Mouse (Mus musculus) testis, adult 2 months (tissue): ENCODE measurements around the gene Etv5. TPM values are rescaled to one million over a fixed set of nuclear protein-coding genes. Genes with fewer than 3 reads are reported as not detected.

Experiments used
- H3K27ac ChIP-seq: fragments of 200-500 bp; 2 replicates; pipeline ENCODE4 v1.5.1; 2012; ENCODE audit warnings: low read depth, low read length; ENCODE audit not compliant: control insufficient read depth, insufficient read depth
- H3K27me3 ChIP-seq: fragments of 200-500 bp; 2 replicates; pipeline ENCODE4 v1.6.1; 2012; ENCODE audit warnings: mild to moderate bottlenecking, low read length, moderate library complexity; ENCODE audit not compliant: control insufficient read depth, insufficient read depth
- H3K36me3 ChIP-seq: fragments of 200-500 bp; 2 replicates; pipeline ENCODE4 v1.6.1; 2012; ENCODE audit warnings: mild to moderate bottlenecking, low read length; ENCODE audit not compliant: control insufficient read depth, insufficient read depth
- H3K4me1 ChIP-seq: fragments of 200-500 bp; 2 replicates; pipeline ENCODE4 v1.6.1; 2012; ENCODE audit warnings: low read length; ENCODE audit not compliant: control insufficient read depth, insufficient read depth
- H3K4me3 ChIP-seq: fragments of 200-500 bp; 2 replicates; pipeline ENCODE4 v1.5.1; 2012; ENCODE audit warnings: low read depth, mild to moderate bottlenecking, low read length, moderate library complexity, mixed read lengths; ENCODE audit not compliant: control insufficient read depth
- CTCF ChIP-seq: fragments of 200-500 bp; IDR thresholded peaks from 2 replicates; pipeline ENCODE4 v1.5.1; 2012; ENCODE audit warnings: low read depth, mild to moderate bottlenecking, inconsistent platforms, low read length, moderate library complexity; ENCODE audit not compliant: control insufficient read depth, insufficient read depth, insufficient replicate concordance
- POLR2A ChIP-seq: fragments of 200-500 bp; IDR thresholded peaks from 2 replicates; pipeline ENCODE4 v1.6.1; 2012; ENCODE audit warnings: low read depth, mild to moderate bottlenecking, inconsistent platforms, low read length, moderate library complexity; ENCODE audit not compliant: control insufficient read depth
- polyA plus RNA-seq: library from polyadenylated mRNA; depleted of rRNA; stranded (reverse); fragments of >200 nt; gene quantifications from 2 replicates; pipeline ENCODE4 v1.2.3, GENCODE M21; 2012

Gene Etv5
- polyA plus RNA-seq, 1 experiment = 12.6 TPM

DNA sequence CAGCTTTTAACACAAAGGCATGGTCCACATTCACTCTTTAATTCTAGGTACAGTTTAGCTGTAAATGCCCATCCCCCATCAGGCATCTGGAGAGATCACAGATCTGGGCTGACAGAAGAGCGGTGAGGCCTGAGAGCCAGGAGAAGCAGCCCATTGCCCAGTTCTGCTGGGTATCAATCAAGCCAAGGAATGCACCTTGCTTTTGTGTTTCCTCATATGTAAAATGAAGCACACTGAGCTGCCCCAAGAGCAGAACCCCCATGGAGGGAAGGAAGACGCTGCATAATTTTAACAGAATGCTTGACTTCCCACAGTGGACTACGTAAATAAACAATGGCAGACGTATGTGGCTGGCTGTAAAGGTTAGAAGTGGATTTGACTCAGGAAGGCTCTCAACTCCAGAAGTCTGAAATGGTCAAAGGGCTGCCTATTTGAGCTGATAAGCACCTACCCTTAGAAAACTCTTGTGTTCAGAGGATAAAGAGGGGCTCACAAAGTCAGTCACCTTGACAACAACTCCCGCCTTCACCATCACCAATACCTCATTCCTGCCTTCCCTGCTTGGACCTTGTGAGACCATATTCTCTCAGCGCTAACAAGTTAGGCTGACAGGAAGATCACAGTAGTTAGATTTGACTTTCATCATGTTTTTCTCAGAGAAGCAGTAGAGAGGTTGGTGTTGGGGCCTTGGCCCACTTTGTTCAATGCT is 23.2 kb downstream of the Etv5 start:
- Histone ChIP-seq H3K4me1 (no peaks in the 10 kb centered on the region), H3K27ac (no peak overlapping the region), H3K27me3 (no peaks in the 10 kb centered on the region), H3K36me3 (no peaks in the 10 kb centered on the region), H3K4me3 (no peak overlapping the region)
- TF ChIP-seq CTCF (no peak), POLR2A (no peak)

DNA sequence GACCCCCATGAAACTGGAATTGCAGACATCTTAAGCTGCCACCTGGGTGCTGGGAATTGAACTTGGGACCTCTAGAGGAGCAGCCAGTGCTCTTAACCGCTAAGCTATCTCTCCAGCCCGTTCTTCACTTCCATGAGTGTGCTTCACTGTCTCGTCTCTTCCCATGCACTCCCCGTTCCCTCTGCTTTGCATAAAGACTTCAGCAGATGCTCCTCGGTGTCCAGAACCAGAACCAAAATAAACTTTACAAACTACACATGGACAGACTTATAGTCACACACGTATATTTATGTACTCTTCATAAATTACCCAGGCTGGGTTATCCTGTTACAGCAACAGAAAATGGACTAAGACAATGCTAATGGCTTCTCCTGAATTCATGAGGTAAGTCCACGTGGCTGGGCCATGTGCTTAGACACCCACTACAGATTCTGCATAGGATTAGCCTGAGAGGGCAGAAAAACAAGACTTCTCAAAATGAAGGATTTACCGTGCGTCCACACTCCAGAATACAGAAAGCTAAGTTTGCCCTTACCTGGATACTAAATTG is 25.2 kb downstream of the Etv5 start:
- Histone ChIP-seq H3K4me1 (no peaks in the 10 kb centered on the region; the same call in 1 of the 2 replicates), H3K27ac (no peak overlapping the region), H3K27me3 (no peaks in the 10 kb centered on the region), H3K36me3 (no peaks in the 10 kb centered on the region), H3K4me3 (no peak overlapping the region)
- TF ChIP-seq POLR2A (no peak), CTCF (no peak)

DNA sequence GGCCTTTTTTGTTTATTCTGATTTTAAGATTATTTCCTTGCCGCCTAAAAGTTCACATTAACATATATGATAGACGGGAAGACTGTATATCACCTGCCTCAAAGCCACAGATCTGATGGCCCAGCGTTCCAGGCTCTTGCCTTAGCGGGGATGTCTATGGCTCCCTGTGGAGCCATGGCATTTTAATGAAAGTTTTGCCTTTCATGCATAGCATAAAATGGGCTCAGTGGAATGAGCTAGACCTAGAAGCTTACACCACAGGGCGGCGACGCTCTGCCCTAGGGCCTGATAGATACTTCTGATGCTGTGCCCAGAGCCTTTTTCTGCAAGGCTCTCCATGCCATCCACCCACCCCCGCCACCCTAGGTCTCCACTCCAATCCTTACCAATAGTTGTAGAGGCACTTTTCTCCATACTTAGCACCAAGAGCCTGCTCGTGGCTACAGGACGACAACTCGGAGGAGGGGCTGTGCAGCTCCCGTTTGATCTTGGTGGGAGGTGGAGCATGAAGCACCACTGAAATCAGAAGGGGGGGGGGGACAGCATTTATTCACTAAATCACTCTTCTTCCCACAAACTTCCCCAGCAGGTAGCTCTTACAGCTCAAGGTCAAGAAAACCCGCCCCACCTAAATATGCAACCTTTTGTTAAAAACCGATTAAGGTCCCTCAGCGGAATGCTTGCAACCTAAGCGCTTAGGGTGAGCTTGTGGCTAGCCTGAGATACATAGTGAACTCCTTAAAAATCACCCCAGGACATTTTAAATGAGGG is 26.9 kb downstream of the Etv5 start:
- Histone ChIP-seq H3K4me3 (no peak overlapping the region), H3K36me3 (no peaks in the 10 kb centered on the region)

DNA sequence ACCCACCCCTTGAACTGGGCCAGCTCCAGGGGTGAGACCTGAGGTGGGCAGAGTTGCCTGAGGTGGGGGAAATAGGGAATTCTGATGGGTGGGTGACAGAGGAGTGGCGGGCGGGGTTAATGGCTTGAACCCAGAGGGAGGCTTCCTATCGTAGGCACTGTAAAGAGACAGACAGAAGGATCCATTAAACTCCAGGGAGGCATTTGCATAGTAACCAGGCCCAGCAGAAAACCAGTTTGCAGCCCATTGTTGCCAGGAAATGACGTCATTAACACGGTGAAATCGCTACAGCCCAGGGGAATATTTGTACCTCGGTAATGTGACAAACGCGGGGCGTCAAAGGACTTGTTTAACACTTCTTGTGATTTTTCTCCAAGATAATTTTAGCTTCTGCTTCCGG is 27.8 kb downstream of the Etv5 start:
- Histone ChIP-seq H3K27me3 (no peaks in the 10 kb centered on the region), H3K36me3 (no peaks in the 10 kb centered on the region), H3K4me3 (no peak overlapping the region), H3K4me1 (no peaks in the 10 kb centered on the region; the same call in 1 of the 2 replicates), H3K27ac (no peak overlapping the region)
- TF ChIP-seq POLR2A (no peak), CTCF (no peak)

More for the DNA sequence above, 26.9 kb downstream of the Etv5 start:
- H3K27me3 ChIP-seq = no peaks in the 10 kb centered on the region
- TF ChIP-seq POLR2A (no peak), CTCF (no peak)
- H3K4me1 ChIP-seq = no peaks in the 10 kb centered on the region; the same call in 1 of the 2 replicates
- H3K27ac ChIP-seq = no peak overlapping the region

DNA sequence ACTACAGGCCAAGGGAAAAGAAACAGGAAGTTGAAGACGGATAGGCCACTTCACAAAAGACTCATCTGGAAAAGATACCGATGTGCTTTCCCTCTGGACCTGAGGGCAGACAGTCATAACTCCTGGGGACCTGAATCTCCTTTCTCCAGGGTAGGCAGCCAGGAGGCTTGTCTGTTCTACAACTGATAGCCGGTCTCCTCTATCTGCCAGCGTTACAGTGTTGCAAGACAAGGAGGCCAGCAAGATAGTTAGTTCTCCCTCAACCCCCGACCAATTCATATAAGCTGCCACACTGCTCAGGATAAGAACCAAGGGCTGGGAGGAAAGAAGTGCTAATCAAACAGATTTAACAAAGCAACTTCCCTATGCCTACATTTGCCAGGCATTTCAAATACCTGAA is 29.5 kb downstream of the Etv5 start:
- Histone ChIP-seq H3K27me3 (no peaks in the 10 kb centered on the region), H3K4me1 (no peaks in the 10 kb centered on the region; the same call in 1 of the 2 replicates), H3K36me3 (no peaks in the 10 kb centered on the region), H3K4me3 (no peak overlapping the region), H3K27ac (no peak overlapping the region)
- no peak for TF ChIP-seq POLR2A
- TF ChIP-seq CTCF = no peak

DNA sequence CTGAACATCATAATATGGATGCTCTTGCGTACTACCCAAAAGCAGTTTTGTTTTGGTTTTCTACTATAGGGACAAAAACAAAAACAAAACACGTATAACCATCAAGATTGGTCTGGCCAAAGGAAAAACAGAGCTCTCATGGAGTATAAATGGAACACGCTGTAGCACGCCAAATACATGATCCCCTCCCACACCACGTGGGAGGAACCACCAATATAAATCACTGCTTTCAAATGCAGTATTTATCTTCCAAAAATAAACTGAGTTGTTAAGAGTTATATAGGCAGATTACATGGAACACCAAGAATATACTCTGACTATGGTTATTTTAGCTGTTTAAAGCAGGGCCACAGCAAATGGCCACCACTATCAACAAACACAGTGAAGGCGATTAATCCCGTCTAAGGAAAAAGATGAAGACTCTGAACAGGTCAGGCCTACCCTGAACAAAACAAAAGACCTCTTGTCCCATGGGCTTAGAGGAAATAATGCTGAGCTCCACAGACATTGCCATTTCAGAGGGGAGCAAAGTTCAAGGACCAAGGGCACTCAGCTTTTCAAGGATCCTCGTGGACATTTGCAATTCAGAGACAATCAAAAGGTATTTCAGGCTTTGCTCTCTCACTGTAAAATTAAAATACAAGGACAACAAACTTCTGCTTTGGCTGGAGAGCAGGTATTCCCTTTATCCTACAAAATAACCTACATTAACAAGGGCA is 30.7 kb downstream of the Etv5 start:
- H3K27ac ChIP-seq = no peak overlapping the region

More for the DNA sequence above, 30.7 kb downstream of the Etv5 start:
- Histone ChIP-seq H3K4me3 (no peak overlapping the region), H3K27me3 (no peaks in the 10 kb centered on the region), H3K36me3 (no peaks in the 10 kb centered on the region), H3K4me1 (no peaks in the 10 kb centered on the region; the same call in 1 of the 2 replicates)
- TF ChIP-seq CTCF = no peak
- TF ChIP-seq POLR2A = no peak
